Mouse (Mus musculus) CH12.LX (cell line): ENCODE measurements around the gene Nsd1. TPM values are rescaled to one million over a fixed set of nuclear protein-coding genes. Genes with fewer than 3 reads are reported as not detected.

Experiments
- DNase-seq: peaks from one replicate; pipeline ENCODE4 v3.0.0-alpha.2; 2013; ENCODE audit errors: extremely low read depth
- H3K27ac ChIP-seq: 2 replicates; pipeline ENCODE4 v1.5.1; 2012; ENCODE audit warnings: low read depth, mild to moderate bottlenecking, control low read depth, moderate library complexity; ENCODE audit not compliant: insufficient read depth
- H3K27me3 ChIP-seq: replicated peaks from 2 replicates; pipeline ENCODE3; 2012; ENCODE audit warnings: inconsistent platforms
- H3K36me3 ChIP-seq, 2 experiments: replicated peaks in 1 of 2; 2 replicates each; pipeline versions ENCODE3 to v1.6.1; 2012; ENCODE audit warnings: inconsistent platforms in 1 of 2, low read length in 1 of 2, mild to moderate bottlenecking in 1 of 2, mixed read lengths in 1 of 2, moderate library complexity in 1 of 2; ENCODE audit not compliant: control insufficient read depth in 1 of 2, insufficient read depth in 1 of 2
- H3K4me1 ChIP-seq, 2 experiments: 2 replicates each; pipeline ENCODE4 v1.6.1; 2012; ENCODE audit warnings: inconsistent platforms in 1 of 2, moderate library complexity in 1 of 2; ENCODE audit not compliant: insufficient read depth in 2 of 2, control insufficient read depth in 1 of 2
- H3K4me2 ChIP-seq: 2 replicates; pipeline ENCODE4 v1.6.1; 2012; ENCODE audit warnings: low read depth, mild to moderate bottlenecking, control low read depth; ENCODE audit not compliant: poor library complexity, insufficient read depth, severe bottlenecking
- H3K4me3 ChIP-seq, 3 experiments: fragments of 150-350 bp in 1 of 3; sonication (generic) in 1 of 3; replicated peaks in 1 of 3; 2 replicates each; pipeline versions ENCODE3 to v1.5.1; 2011 to 2012; ENCODE audit warnings: low read depth in 2 of 3, low read length in 2 of 3, mild to moderate bottlenecking in 2 of 3, moderate library complexity in 2 of 3, control low read depth in 1 of 3, improper control_type of control experiment in 1 of 3, inconsistent platforms in 1 of 3, mixed read lengths in 1 of 3; ENCODE audit not compliant: poor library complexity in 1 of 3
- H3K79me2 ChIP-seq: replicated peaks from 2 replicates; pipeline ENCODE4 v1.6.1; 2012; ENCODE audit warnings: mild to moderate bottlenecking, moderate library complexity; ENCODE audit not compliant: control insufficient read depth, poor library complexity, insufficient read depth, severe bottlenecking; ENCODE audit errors: extremely low read depth
- H3K9ac ChIP-seq: 2 replicates; pipeline ENCODE4 v1.6.1; 2012; ENCODE audit warnings: low read depth, mild to moderate bottlenecking, control low read depth, moderate library complexity; ENCODE audit not compliant: insufficient read depth
- H3K9me3 ChIP-seq: replicated peaks from 2 replicates; pipeline ENCODE3; 2012; ENCODE audit warnings: low read length, inconsistent platforms, mixed read lengths
- BHLHE40 ChIP-seq: IDR thresholded peaks from 2 replicates; pipeline ENCODE4 v1.6.1; 2011; ENCODE audit warnings: mild to moderate bottlenecking, low read depth, low read length, improper control_type of control experiment
- CHD1 ChIP-seq: IDR thresholded peaks from 2 replicates; pipeline ENCODE4 v1.6.1; 2012; ENCODE audit warnings: low read depth, low read length, improper control_type of control experiment, inconsistent platforms
- E2F4 ChIP-seq: IDR thresholded peaks from 2 replicates; pipeline ENCODE4 v1.6.1; 2011; ENCODE audit warnings: low read depth, low read length, improper control_type of control experiment; ENCODE audit not compliant: insufficient replicate concordance
- IRF4 ChIP-seq: IDR thresholded peaks from 2 replicates; pipeline ENCODE4 v1.6.1; 2014; ENCODE audit warnings: low read depth, mild to moderate bottlenecking, inconsistent platforms, low read length, improper control_type of control experiment
- JUN ChIP-seq: IDR thresholded peaks from 2 replicates; pipeline ENCODE4 v1.6.1; 2011; ENCODE audit warnings: low read depth, mild to moderate bottlenecking, low read length, improper control_type of control experiment, moderate library complexity; ENCODE audit not compliant: insufficient read depth
- MAFK ChIP-seq: IDR thresholded peaks from 2 replicates; pipeline ENCODE4 v1.6.1; 2011; ENCODE audit warnings: low read length, improper control_type of control experiment; ENCODE audit not compliant: insufficient replicate concordance
- MAX ChIP-seq: IDR thresholded peaks from 2 replicates; pipeline ENCODE4 v1.6.1; 2011; ENCODE audit warnings: low read length, improper control_type of control experiment
- NELFE ChIP-seq: IDR thresholded peaks from 2 replicates; pipeline ENCODE4 v1.6.1; 2011; ENCODE audit warnings: low read depth, low read length, improper control_type of control experiment
- NRF1 ChIP-seq: IDR thresholded peaks from 2 replicates; pipeline ENCODE4 v1.6.1; 2014; ENCODE audit warnings: low read depth, mild to moderate bottlenecking, inconsistent platforms, low read length, improper control_type of control experiment, moderate library complexity
- PAX5 ChIP-seq: IDR thresholded peaks from 2 replicates; pipeline ENCODE4 v1.6.1; 2012; ENCODE audit warnings: low read length, inconsistent platforms, mixed read lengths
- TCF12 ChIP-seq: IDR thresholded peaks from 2 replicates; pipeline ENCODE4 v1.6.1; 2014; ENCODE audit warnings: low read depth, mild to moderate bottlenecking, inconsistent platforms, low read length, improper control_type of control experiment
- UBTF ChIP-seq: IDR thresholded peaks from 2 replicates; pipeline ENCODE4 v1.6.1; 2012; ENCODE audit warnings: low read depth, mild to moderate bottlenecking, inconsistent platforms, low read length, improper control_type of control experiment, moderate library complexity
- USF2 ChIP-seq: conservative IDR thresholded peaks from 2 replicates; pipeline ENCODE4 v1.6.1; 2011; ENCODE audit warnings: low read depth, low read length, improper control_type of control experiment
- ZMIZ1 ChIP-seq: IDR thresholded peaks from 2 replicates; pipeline ENCODE4 v1.6.1; 2012; ENCODE audit warnings: low read depth, mild to moderate bottlenecking, inconsistent platforms, low read length, improper control_type of control experiment
- ZNF384 ChIP-seq: IDR thresholded peaks from 2 replicates; pipeline ENCODE4 v1.6.1; 2012; ENCODE audit warnings: low read depth, low read length, improper control_type of control experiment, inconsistent platforms
- dilution Hi-C: fragments of 300-500 bp; cut with MboI; formaldehyde crosslinking; loops from 2 replicates; pipeline ENCODE4 v1.14.3; 2020; ENCODE audit warnings: low sequenced_read_pairs; ENCODE audit not compliant: extremely low pct_unique_long_range_greater_than_20kb, extremely low pct_ligation_motif_present
- in situ Hi-C: fragments of 300-500 bp; cut with MboI; formaldehyde crosslinking; loops from 3 replicates; pipeline ENCODE4 v1.14.3; 2019; ENCODE audit warnings: low sequenced_read_pairs, low pct_ligation_motif_present, low pct_unique_long_range_greater_than_20kb, mixed read lengths
- polyA plus RNA-seq: library from polyadenylated mRNA; unstranded; fragments of >175 nt; gene quantifications from 2 replicates; pipeline ENCODE4 v1.2.1, GENCODE M21; 2012; ENCODE audit warnings: low read depth; ENCODE audit not compliant: insufficient read length
- total RNA-seq, 2 experiments: library from RNA; depleted of rRNA; stranded (reverse); fragments of 300-350 nt in 1 of 2; fragments of >200 nt in 1 of 2; gene quantifications; 2 replicates each; pipeline ENCODE4 v1.2.3; 2012 to 2014

Gene Nsd1
- 13.8 and 14.6 TPM in 2 replicates for total RNA-seq (2012; rRNA removed)
- total RNA-seq (2014; rRNA removed), result 11.2 and 11.8 TPM in 2 replicates
- polyA plus RNA-seq, result 12.6 and 13.0 TPM in 2 replicates

- Histone ChIP-seq H3K79me2 (peaks cover 14% of the 10 kb centered on the region), H3K9me3 (peaks cover 23% of the 10 kb centered on the region), H3K27me3 (no peaks in the 10 kb centered on the region), H3K36me3 (no peaks in the 10 kb centered on the region), H3K4me1 (peaks cover 2 to 5% of the 10 kb centered on the region in 2 experiments; a peak in 2 of 4 replicates), H3K27ac (no peak within 1 kb of the TSS), H3K9ac (no peak within 1 kb of the TSS), H3K4me2 (no peak within 1 kb of the TSS), H3K4me3 (no peak within 1 kb of the TSS)
- TF ChIP-seq JUN (no peak), ZMIZ1 (no peak), TCF12 (no peak), BHLHE40 (no peak), PAX5 (no peak), ZNF384 (no peak), MAFK (no peak), USF2 (no peak), NELFE (no peak), IRF4 (no peak), E2F4 (no peak), MAX (no peak), UBTF (no peak)
- dilution Hi-C loops, result no loop called here
- in situ Hi-C loops, result no loop called here
- DNase-seq, result no peak
These were observed at the start of gene Nsd1 for GRCm38 (mm10) chr13:55209649-55210192. Nsd1 (plus strand) TSS chr13:55209782.

- TF ChIP-seq NRF1 (no peak), CHD1 (no peak)
- Histone ChIP-seq H3K79me2 (no peaks in the 10 kb centered on the region), H3K27me3 (peaks cover 4% of the 10 kb centered on the region), H3K4me3 (no peak overlapping the region), H3K9me3 (no peaks in the 10 kb centered on the region), H3K4me1 (0 out of 4 replicates have a peak, but pooled peaks cover 0 to 3% of the 10 kb centered on the region in 2 experiments), H3K27ac (no peak overlapping the region), H3K4me2 (no peak overlapping the region), H3K9ac (no peak overlapping the region), H3K36me3 (no peaks in the 10 kb centered on the region)
- in situ Hi-C loops (no loop called here), dilution Hi-C loops (no loop called here)
- DNase-seq, result no peak
These were observed 47.2 kb upstream of the Nsd1 start for GRCm38 (mm10) chr13:55162365-55162764.
